Mouse (Mus musculus) heart, postnatal 25 days (tissue): ENCODE measurements at regions not wholly inside any gene's neighbourhood (a gene's known extent, or its start where the extent isn't known, plus 50 kb on each side); places are given as distances from the start of the nearest gene placed in this dataset.
"Not testable (repeated sequence)": the region's sequence is repeated elsewhere in the genome, so short reads cannot be mapped to it uniquely, and the experiment has no call there.

Source experiments
- DNase-seq: peaks from one replicate; pipeline ENCODE4 v3.0.0; 2022; ENCODE audit warnings: low spot score
- intact Hi-C: fragments of 180-260 bp; cut with DNase I; formaldehyde crosslinking; loops from one replicate; pipeline ENCODE4 v1.15.1; 2025

GRCm38 (mm10) chr6:102005627-102006026 is 567.3 kb downstream of the Cntn3 start:
- intact Hi-C loops, result no loop called here
- no peak for DNase-seq

DNA sequence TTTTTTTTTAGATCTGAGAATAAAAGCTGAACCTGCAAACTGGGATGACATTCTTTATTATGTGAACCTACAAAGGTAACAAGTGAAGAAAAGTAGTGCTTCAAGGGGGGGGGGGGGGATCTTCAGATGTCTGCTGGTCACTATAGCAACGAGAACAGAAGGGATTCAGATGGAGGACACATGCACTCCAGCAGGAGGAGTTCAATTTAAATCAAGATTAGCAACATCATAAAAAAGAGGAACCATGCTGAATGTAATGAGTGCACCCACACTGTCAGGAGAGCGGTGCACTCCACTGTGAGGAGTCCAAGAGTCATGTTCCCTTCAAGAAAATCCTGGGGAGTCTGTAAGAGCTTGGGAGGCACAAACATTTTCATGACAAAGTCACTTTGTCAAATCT is 574.7 kb downstream of the Cntn3 start:
- intact Hi-C loops, result no loop called here
- DNase-seq, result no peak

- intact Hi-C loops, result no loop called here
- no peak for DNase-seq
Observed at GRCm38 (mm10) chr6:101997629-101998028, 575.3 kb downstream of the Cntn3 start.

DNA sequence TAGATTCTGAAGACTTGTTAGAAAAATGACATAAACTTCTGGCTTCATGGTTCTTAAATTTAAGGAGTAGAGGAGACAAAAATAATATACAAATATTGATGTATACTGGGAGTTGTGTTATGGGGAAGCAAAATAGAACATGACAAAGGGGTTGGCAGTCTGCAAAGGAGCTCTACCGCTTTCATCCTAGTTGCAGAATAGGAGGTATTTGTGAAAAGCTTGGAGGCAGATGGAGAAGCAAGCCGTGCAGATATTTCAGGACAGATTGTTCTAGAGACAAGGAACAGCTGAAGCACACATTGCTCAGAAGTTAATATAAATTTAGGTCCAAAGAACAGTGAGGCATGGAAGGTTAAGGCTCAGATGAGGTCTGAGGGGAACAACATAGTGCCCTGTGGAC is 580.1 kb downstream of the Cntn3 start:
- intact Hi-C loops, result no loop called here
- no peak for DNase-seq

- DNase-seq, result no peak
- intact Hi-C loops, result no loop called here
Observed at GRCm38 (mm10) chr6:101981656-101982055, 591.2 kb downstream of the Cntn3 start.

- intact Hi-C loops, result no loop called here
- no peak for DNase-seq
Observed at GRCm38 (mm10) chr6:101979213-101979612, 593.7 kb downstream of the Cntn3 start.

- DNase-seq, result no peak
- intact Hi-C loops, result no loop called here
Observed at GRCm38 (mm10) chr6:101964941-101965340, 587.2 kb upstream of the Pdzrn3 start.

DNA sequence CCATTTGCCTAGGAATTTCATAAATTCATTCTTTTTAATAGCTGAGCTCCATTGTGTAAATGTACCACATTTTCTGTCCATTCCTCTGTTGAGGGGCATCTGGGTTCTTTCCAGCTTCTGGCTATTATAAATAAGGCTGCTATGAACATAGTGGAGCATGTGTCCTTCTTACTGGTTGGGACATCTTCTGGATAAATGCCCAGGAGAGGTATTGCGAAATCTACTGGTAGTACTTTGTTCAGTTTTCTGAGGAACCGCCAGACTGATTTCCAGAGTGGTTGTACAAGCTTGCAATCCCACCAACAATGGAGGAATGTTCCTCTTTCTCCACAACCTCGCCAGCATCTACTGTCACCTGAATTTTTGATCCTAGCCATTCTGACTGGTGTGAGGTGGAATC is 583.8 kb upstream of the Pdzrn3 start:
- intact Hi-C loops, DNase-seq: not testable (repeated sequence)

DNA sequence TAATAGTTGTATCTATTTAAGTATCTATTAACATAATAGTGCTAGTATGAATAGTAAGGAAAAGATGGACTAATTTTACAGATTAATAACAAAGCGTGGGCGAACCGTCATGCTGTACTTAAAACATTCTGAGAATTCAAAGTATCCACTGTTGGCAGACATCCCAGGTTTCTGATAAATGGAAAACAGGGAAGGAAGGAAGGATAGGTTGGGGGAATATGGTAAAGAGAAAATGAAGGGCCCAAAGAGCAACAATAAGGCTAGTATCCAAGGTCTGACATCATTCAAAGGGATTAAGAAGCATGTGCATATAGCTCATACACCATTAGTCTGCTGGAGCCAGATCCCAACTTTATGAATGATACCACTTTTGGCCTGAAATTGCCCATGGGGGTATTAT is 572.0 kb upstream of the Pdzrn3 start:
- intact Hi-C loops, result no loop called here
- DNase-seq, result no peak

DNA sequence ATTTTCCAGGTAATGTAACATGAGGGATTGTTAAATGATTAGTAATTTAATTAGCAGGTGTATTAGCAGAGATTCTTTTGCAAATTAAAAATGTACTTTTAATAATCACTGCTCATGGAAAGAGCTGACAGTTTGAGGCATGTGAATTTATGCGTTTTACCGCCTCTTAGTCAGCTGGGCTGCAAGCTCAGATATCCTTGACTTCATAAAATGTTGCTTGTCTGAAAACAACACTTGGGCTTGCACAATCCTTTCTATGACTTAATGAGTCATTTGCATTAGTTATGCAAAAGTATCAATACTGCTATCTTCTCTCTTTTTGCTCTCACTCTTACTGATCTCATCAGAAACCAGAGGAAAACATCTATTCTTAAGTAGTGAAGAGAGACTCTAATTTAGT is 571.3 kb upstream of the Pdzrn3 start:
- intact Hi-C loops, result no loop called here
- no peak for DNase-seq

GRCm38 (mm10) chr6:101940266-101940866 is 562.7 kb upstream of the Pdzrn3 start:
- intact Hi-C loops, result no loop called here
- DNase-seq, result no peak

DNA sequence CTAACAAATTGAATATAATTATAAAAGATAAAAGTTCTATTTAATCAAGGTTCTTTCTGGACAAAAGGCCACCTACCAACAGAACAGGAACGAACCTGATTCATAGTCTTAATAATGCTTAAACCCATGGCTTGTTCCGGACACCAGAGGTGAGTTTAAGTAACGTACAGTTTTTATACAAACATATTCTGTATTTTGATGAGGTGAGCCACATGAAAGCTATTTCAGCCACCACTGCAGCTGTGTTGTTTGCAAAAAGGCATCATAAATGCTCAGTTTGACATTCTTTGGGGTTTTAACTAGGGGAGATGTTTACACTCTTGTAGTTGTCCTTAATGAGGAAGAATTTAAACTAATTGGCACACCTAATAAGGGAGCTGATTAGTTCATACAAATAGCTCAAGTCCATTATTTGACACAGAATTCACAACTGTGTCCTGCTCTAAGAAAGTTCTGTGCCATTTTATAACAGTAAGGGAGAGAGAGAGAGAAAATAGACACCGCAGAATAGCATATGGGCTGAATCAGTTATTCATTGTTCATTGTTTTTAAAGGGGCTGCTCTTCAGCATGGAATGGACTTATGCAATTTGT is 560.8 kb upstream of the Pdzrn3 start:
- intact Hi-C loops, result no loop called here
- DNase-seq, result no peak

- intact Hi-C loops, result no loop called here
- no peak for DNase-seq
Observed at GRCm38 (mm10) chr6:101937467-101938392, 560.0 kb upstream of the Pdzrn3 start.

GRCm38 (mm10) chr6:101931768-101932167 is 554.1 kb upstream of the Pdzrn3 start:
- intact Hi-C loops, result no loop called here
- no peak for DNase-seq

DNA sequence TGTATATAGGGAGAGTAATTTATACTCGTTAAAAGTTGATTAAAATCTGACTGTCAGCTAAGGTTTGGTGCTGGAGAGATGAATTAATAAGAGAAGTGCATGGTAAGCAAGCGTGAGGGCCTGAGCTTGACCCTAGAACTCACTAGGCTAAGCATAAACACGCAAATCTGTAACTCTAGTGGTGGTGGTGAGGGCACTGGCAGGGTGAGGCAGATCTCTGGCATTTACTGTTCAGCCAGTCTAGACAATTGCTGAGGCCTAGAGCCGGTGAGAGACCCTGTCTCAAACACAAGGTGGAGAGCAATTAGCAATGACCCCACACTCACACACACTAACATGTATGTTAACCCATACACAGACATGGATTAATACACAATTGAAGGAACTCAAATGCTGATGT is 544.0 kb upstream of the Pdzrn3 start:
- intact Hi-C loops, result no loop called here
- no peak for DNase-seq

GRCm38 (mm10) chr6:101921186-101921585 is 543.5 kb upstream of the Pdzrn3 start:
- intact Hi-C loops, result no loop called here
- DNase-seq, result no peak

- intact Hi-C loops, result no loop called here
- DNase-seq, result no peak
Observed at GRCm38 (mm10) chr6:101918914-101919313, 541.2 kb upstream of the Pdzrn3 start.

GRCm38 (mm10) chr6:101905029-101905342 is 527.3 kb upstream of the Pdzrn3 start:
- intact Hi-C loops, result no loop called here

GRCm38 (mm10) chr6:101904234-101905028 is 526.7 kb upstream of the Pdzrn3 start:
- intact Hi-C loops, result no loop called here
- DNase-seq, result no peak

More at GRCm38 (mm10) chr6:101905029-101905342, 527.3 kb upstream of the Pdzrn3 start:
- no peak for DNase-seq

DNA sequence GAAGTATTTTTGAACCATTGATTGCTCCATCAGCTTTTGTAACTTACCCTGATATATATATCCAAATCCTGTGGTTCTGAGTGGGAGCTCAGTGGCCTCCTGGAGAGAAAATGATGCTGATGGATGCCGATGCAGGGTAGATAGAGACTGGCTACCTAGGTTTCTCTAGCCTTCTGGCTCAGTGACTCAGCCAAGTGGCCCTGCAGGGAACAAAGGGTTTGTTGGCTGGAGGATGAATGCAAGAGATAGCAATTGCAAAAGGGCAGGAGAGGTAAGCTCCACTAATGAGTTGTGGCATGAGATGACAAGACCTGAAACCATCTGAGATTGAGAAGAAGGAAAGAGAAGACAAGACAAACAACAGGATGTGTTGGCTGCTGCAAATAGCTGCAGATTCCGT is 524.6 kb upstream of the Pdzrn3 start:
- no peak for DNase-seq
- intact Hi-C loops, result no loop called here

- intact Hi-C loops, result no loop called here
- DNase-seq, result no peak
Observed at GRCm38 (mm10) chr6:101898544-101898943, 520.8 kb upstream of the Pdzrn3 start.
